Mouse (Mus musculus) cerebellum, adult 11 months (tissue): Measurements from ENCODE around the gene Slc4a1ap.
A peak's percentile ranks its signal among the peaks of the same experiment; 100 is the strongest.
"Not testable (repeated sequence)": the region's sequence is repeated elsewhere in the genome, so short reads cannot be mapped to it uniquely, and the experiment has no call there.

ENCODE experiments used
- DNase-seq: peaks from one replicate; pipeline ENCODE4 v3.0.0; 2022

The Slc4a1ap gene

DNA sequence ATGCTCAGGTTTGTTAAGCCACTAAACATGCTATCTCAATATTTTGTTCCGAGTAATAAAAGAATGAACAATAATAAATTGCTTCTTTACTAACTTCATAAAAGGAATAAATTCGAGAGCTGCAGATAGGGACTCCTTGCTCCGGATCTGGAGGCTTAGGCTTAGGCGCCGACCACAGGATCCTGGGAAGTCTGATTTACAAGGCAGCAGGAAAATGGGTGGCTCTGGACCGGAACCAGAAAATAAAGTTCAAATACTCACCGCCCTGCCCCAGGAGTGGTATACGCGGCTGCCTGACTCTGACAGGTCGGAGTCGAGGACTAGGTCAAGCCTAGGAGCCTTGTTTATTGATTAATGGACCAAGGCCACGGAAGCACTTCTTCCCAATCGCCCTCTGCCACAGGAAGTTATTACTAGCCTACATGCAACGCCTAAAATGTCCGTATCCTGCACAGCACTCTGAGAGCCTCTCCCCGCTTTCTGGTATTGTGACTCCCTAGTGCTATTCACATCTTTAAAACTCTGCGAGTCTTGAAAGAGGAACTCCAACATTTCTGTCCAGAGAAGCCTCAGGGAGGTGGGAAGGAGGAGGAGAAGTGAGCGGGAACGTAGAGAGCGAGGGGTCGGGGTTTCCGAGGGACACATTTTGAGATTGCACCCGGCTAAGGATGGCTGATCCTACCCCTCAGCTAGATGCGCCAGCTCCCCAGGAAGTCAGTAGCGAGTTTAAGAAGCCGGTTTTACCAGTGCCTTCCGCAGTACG, at the start of gene Slc4a1ap:
Gene Slc4a1ap (plus strand): TSS at position 642 of the 763 bp plus-strand sequence.
- DNase-seq: peak; percentile 70

DNA sequence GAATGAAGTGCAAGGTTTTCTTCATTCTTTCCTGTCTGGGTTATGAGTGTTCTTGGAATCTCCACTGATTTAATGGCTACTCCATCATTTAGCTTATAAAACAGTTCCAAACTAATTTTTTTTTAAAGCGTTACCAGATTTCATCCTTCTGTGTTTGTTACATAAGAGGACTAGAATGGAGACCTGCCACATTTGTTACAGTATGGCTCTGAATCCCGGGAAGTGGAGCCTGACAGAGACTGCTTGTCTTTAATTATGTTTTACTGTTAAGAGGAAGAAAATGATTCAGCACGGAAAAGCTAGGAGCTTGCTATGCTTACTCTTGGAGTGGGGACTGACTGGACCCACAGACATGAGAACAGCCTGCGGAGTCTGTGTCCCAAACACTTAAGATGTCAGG, 46.3 kb upstream of the Slc4a1ap start:
- no peak for DNase-seq

- DNase-seq: no peak
Observed at GRCm38 (mm10) chr5:31485440-31485839, 41.4 kb upstream of the Slc4a1ap start, which contains the start of gene 4930548H24Rik. Gene 4930548H24Rik (plus strand): TSS chr5:31485740.

GRCm38 (mm10) chr5:31487889-31488288, 38.9 kb upstream of the Slc4a1ap start:
- no peak for DNase-seq

DNA sequence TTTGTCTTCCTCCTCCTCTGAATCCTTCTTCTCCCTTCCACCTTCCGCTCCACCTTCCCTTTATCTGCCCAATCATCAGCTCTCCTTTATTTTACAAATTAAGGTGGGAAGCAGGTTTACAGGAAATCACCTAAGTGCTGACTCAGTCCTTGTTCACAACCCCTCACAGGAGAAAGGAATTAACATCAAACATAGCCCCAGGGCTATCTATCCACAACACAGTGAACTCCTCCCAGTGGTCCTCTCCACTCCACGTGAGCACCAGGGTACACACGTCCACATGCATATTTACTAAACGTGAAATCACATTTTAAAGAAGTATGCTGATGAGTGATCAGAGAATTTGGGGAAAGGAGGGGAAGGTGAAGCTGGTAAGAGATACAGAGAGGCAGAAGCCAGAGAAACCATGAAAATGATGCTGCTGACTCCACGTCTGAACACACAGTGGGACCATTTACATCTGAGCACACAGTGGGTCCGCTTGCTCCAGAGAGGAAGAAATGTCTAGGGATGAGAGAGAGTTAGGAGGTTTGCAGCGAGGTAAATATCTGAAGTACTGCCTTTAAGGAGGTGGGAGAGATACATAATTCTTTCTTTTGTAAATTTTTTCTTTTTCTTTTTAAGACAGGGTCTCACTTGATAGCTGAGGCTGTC, 37.6 kb upstream of the Slc4a1ap start:
- no peak for DNase-seq

DNA sequence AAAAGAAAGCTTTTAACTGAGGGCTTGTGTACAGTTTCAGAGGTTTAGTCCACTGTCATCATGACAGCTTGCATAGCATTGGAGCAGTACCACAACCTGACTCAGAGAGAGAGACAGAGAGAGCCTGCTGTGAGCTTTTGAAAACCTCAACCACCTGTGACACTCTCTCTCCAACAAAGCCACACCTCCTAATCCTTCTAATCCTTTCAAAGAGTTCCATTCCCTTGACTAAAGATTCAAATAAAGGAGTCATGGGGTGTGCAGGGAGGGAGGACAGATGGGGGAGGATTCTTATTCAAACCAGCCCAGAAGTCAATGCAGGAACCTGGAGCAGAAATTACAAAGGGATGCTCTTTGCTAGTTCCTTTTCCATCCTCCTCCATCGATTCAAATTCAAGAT, 34.8 kb upstream of the Slc4a1ap start:
- no peak for DNase-seq

DNA sequence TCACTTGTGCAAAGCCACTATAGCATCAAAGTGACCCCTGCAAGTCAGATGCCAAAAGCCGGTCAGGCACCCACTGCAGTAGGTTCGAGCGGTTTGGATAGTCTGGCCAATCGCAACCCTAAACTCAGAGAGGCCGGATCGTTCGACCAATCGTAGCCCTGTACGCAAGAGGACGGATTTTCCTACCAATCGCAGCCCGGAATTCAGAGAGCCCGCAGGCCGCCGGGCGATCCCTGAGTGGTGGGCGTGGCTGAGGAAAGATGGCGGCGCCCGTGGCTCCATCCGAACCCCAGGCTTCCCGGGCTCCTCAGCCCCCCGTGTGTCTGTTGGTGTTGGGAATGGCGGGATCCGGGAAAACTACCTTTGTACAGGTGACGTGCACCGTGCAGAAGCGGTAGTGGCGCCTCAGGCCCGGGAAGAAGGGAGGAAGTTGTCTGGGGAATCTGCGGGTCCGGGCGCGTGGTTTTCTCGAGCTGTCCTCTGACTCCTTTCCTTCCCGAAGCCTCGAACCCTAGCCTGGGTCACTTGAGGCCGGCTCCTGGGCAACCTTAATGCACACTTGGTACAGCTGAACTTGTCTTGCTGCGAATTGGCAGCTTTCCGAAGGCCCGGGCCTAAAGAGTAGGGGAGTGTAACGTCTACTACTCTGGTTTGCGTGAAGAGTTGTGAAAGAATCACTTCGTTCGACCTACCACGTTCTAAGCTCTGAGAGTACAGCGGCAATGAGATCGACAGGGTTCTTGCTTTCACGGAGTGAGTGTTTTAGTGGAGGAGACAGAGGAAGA, 32.1 kb upstream of the Slc4a1ap start, which contains the start of gene Gpn1:
Gene Gpn1 (plus strand): TSS at position 229 of the 785 bp plus-strand sequence.
- DNase-seq: peak; percentile 84

DNA sequence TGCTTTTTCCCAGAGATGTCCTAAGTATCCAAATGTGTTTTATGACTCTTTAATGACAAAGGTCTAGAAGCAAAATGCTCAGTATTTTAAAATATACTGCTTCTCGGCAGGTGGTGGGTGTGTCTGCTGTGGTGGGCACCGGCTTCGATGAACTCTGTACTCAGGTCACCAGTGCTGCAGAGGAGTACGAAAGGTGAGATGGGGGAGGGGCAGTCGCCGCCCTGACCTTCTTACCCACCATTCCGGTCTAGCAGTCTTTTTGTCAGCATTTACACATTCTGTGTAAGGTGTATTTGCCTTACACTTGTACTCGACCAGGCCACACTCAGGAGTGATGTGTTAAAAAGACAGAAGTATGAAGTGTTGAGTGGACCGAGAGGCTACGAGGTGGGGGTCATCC, 22.0 kb upstream of the Slc4a1ap start:
- DNase-seq: no peak

- DNase-seq: no peak
Observed at GRCm38 (mm10) chr5:31512481-31512880, 14.3 kb upstream of the Slc4a1ap start.

- DNase-seq: no peak
Observed at GRCm38 (mm10) chr5:31520556-31520955, 6.2 kb upstream of the Slc4a1ap start.

GRCm38 (mm10) chr5:31527117-31527680, 404 bp downstream of the Slc4a1ap start:
- DNase-seq: no peak

DNA sequence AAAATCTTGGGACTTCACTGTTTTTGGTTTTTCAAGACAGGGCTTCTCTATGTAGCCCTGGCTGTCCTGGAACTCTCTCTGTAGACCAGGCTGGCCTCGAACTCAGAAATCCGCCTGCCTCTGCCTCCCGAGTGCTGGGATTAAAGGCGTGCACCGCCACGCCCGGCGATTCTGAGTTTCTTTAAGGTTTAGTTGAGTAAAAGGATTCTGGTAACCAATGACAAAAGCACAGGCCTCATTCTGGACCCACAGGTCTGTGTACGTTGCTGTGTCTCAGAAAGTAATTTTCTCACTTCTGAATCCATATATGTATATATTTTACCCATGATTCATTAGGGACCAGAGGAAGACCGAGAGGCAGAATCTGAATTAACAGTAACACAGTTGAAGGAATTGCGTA, 912 bp downstream of the Slc4a1ap start, which contains the start of gene Supt7l:
Gene Supt7l (minus strand): TSS at position 101 of the 400 bp plus-strand sequence.
- DNase-seq: not testable (repeated sequence)

- no peak for DNase-seq
Observed at GRCm38 (mm10) chr5:31528560-31528959, 1.8 kb downstream of the Slc4a1ap start.

- no peak for DNase-seq
Observed at GRCm38 (mm10) chr5:31535228-31535627, 8.4 kb downstream of the Slc4a1ap start.

GRCm38 (mm10) chr5:31559401-31559800, 32.6 kb downstream of the Slc4a1ap start:
- no peak for DNase-seq

DNA sequence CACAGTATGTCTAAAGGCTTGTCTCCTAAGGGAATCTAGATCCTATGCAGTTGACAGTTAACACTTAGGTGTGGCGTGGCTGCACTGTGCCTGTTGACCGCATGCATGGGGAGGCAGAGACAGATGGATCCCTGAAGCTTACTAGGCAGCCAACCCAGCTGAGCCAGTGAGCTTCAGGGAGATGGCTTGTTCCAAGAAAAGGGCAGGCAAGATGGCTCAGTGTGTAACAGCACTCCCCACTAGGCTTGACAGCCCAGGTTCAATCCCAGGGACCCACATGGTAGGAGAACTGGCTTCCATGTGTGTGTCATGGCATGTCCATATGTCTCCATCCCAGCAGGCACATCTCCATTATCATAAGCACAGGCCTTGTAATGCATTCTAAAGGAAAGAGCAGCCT, 33.6 kb downstream of the Slc4a1ap start:
- no peak for DNase-seq

DNA sequence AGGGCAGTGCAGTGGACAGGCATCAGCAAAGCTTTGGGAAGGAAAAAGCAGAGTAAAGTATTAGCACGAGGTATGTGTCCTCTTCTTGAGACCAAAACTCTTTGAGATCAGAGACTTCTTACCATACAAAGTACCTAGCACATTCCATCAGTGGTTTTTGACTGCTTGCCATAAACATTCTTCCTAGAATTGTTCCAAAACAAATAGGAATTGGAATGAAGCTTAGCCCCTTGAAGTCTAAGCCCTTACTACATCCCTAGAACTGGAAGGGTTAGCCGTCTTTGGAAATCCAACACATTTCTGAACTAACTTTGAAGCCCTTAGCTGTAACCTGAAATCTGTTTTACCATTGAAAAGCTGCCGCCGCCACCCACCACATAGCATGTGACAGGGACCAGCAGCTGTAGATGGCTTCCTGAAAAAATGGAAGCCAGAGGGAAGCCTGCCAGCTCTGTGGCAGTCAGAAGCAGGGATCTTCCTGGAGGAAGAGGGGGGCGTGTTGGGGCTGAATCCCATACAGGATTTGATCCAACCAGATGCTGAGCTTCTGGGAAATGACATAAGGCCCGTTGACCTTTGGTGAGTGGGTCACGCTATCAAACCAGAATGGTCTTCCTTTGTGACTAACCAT, 35.4 kb downstream of the Slc4a1ap start:
- DNase-seq: no peak

GRCm38 (mm10) chr5:31563496-31563895, 36.7 kb downstream of the Slc4a1ap start:
- peak; percentile 62 for DNase-seq

GRCm38 (mm10) chr5:31563905-31564304, 37.1 kb downstream of the Slc4a1ap start:
- DNase-seq: no peak

GRCm38 (mm10) chr5:31564976-31565375, 38.2 kb downstream of the Slc4a1ap start:
- DNase-seq: no peak

GRCm38 (mm10) chr5:31566026-31566425, 39.2 kb downstream of the Slc4a1ap start:
- no peak for DNase-seq

DNA sequence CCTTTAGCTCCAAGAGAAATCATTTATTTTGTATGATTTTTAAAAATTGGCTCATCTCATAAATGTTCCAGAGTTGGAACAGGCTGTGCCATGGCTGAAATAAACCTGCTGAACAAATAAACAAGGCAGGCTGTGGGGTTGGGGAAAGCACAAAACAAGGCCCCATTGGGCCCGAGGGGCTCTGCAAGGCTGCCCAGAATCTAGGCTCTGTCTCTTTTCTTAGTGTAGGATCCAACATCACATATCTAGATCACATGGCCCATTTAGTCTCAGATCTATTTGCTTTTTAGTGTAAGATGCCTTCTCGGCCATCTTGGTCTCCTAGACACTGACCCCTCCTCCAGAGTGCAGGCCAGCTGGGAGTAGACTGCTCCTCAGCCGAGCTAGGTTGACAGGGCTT, 39.7 kb downstream of the Slc4a1ap start:
- DNase-seq: no peak
